ENCODE assay signal across 22 mouse cellular contexts in genomic region chr14:73472205-73472604, GRCm38 (mm10). TPM values are rescaled to one million over a fixed set of nuclear protein-coding genes. Genes with fewer than 3 reads are reported as not detected.
DNase-seq lines count a peak whose midpoint lies in the region; ATAC-seq and TF ChIP-seq lines count a peak whose summit lies in the region.
"Had no signal": no experiment of that assay in that cellular context is flagged by ENCODE, and none has a peak within 500 bp of the region (broad histone marks: within the 10 kb centered on the region; RNA-seq: fewer than 3 reads in every experiment).

No protein-coding gene starts in this region.

- peak; percentile 63 for DNase-seq in embryonic facial prominence, embryonic 14.5 days (ENCODE audit: low spot score)
- DNase-seq in embryonic facial prominence, embryonic 10.5 days (ENCODE audit: low spot score), result no peak
- DNase-seq in kidney, postnatal 0 days (ENCODE audit: low spot score), result peak; percentile 32
- DNase-seq in kidney, postnatal 36 days, result no peak
- DNase-seq in CH12.LX (ENCODE audit: extremely low read depth) (no peak), liver (no peak)
- peak; percentile 59 for DNase-seq in limb, embryonic 14.5 days (ENCODE audit: low spot score)
- DNase-seq: adrenal gland, postnatal 14 days; embryo, embryonic 11 days; heart, adult 11 months; heart, postnatal 4 days; kidney, adult 9 months; lung, adult 2 months; lung, postnatal 4 days; thymus, postnatal 25 days had no signal

- no peak overlapping the region for H3K4me3 ChIP-seq in embryonic facial prominence, embryonic 14.5 days (ENCODE audit: low read depth, low read length)
- H3K4me3 ChIP-seq in embryonic facial prominence, embryonic 10.5 days, result no peak overlapping the region
- H3K4me3 ChIP-seq in kidney, postnatal 0 days (replicated peaks; ENCODE audit: low read depth, low read length), result no peak overlapping the region
- H3K4me3 ChIP-seq in CH12.LX (replicated peaks in 1 of 3; ENCODE audit: low read depth in 2 of 3, low read length in 2 of 3, poor library complexity in 1 of 3), result no peak overlapping the region
- H3K4me3 ChIP-seq in limb, embryonic 14.5 days (replicated peaks; ENCODE audit: low read length), result no peak overlapping the region
- H3K4me3 ChIP-seq: layer of hippocampus, adult 2 months; left cerebral cortex, adult 2 months; limb, embryonic 13.5 days; midbrain, embryonic 10.5 days had no signal

- no peak for TF ChIP-seq EP300 in CH12.LX (IDR thresholded peaks at IDR 0.05; ENCODE audit: low read length)

- TF ChIP-seq POLR2A in CH12.LX (IDR thresholded peaks at IDR 0.05; ENCODE audit: low read depth, low read length), result no peak
- TF ChIP-seq POLR2A in limb, embryonic 14.5 days (IDR thresholded peaks at IDR 0.05; ENCODE audit: borderline replicate concordance, extremely low read depth, insufficient read depth, insufficient read length), result no peak

- no peak overlapping the region for H3K4me2 ChIP-seq in embryonic facial prominence, embryonic 14.5 days (ENCODE audit: low read depth, low read length)
- H3K4me2 ChIP-seq in kidney, postnatal 0 days (ENCODE audit: low read length), result no peak overlapping the region
- H3K4me2 ChIP-seq in CH12.LX (ENCODE audit: insufficient read depth, low read depth, poor library complexity, severe bottlenecking), result no peak overlapping the region
- no peak overlapping the region for H3K4me2 ChIP-seq in limb, embryonic 14.5 days (replicated peaks; ENCODE audit: low read depth, low read length, severe bottlenecking)
- H3K4me2 ChIP-seq: limb, embryonic 13.5 days had no signal

- H3K36me3 ChIP-seq in embryonic facial prominence, embryonic 14.5 days (ENCODE audit: control insufficient read depth, insufficient read depth, low read length), result no peaks in the 10 kb centered on the region
- H3K36me3 ChIP-seq in embryonic facial prominence, embryonic 10.5 days (replicated peaks), result no peaks in the 10 kb centered on the region
- no peaks in the 10 kb centered on the region for H3K36me3 ChIP-seq in kidney, postnatal 0 days (ENCODE audit: insufficient read depth, low read length)
- no peaks in the 10 kb centered on the region for H3K36me3 ChIP-seq in CH12.LX (replicated peaks in 1 of 2; ENCODE audit: control insufficient read depth in 1 of 2, insufficient read depth in 1 of 2, low read length in 1 of 2)
- no peaks in the 10 kb centered on the region for H3K36me3 ChIP-seq in limb, embryonic 14.5 days (ENCODE audit: control insufficient read depth, insufficient read depth, low read length)
- H3K36me3 ChIP-seq: limb, embryonic 13.5 days; midbrain, embryonic 10.5 days had no signal

- TF ChIP-seq CTCF in kidney, postnatal 0 days (IDR thresholded peaks at IDR 0.05; ENCODE audit: low read depth), result no peak
- no peak for TF ChIP-seq CTCF in CH12.LX (conservative IDR thresholded peaks at IDR 0.05 in 1 of 2, IDR thresholded peaks at IDR 0.05 in 1 of 2; ENCODE audit: low read depth in 2 of 2, low read length in 2 of 2)

- no peak overlapping the region for H3K27ac ChIP-seq in embryonic facial prominence, embryonic 14.5 days (replicated peaks; ENCODE audit: low read depth, low read length)
- no peak overlapping the region for H3K27ac ChIP-seq in embryonic facial prominence, embryonic 10.5 days (replicated peaks)
- no peak overlapping the region for H3K27ac ChIP-seq in kidney, postnatal 0 days
- H3K27ac ChIP-seq in CH12.LX (ENCODE audit: insufficient read depth, low read depth), result no peak overlapping the region
- no peak overlapping the region for H3K27ac ChIP-seq in limb, embryonic 14.5 days (replicated peaks; ENCODE audit: low read depth, low read length)
- H3K27ac ChIP-seq: layer of hippocampus, adult 2 months; left cerebral cortex, adult 2 months; limb, embryonic 13.5 days; midbrain, embryonic 10.5 days had no signal

- H3K9ac ChIP-seq in embryonic facial prominence, embryonic 14.5 days (ENCODE audit: low read depth, low read length), result no peak overlapping the region
- no peak overlapping the region for H3K9ac ChIP-seq in kidney, postnatal 0 days (ENCODE audit: low read depth, low read length)
- H3K9ac ChIP-seq in CH12.LX (ENCODE audit: insufficient read depth, low read depth), result no peak overlapping the region
- H3K9ac ChIP-seq in limb, embryonic 14.5 days (ENCODE audit: low read depth, low read length, severe bottlenecking), result no peak overlapping the region
- H3K9ac ChIP-seq: limb, embryonic 13.5 days had no signal

- ATAC-seq in embryonic facial prominence, embryonic 14.5 days (ENCODE audit: low read depth), result no peak; the same call in 1 of the 2 replicates
- no peak for ATAC-seq in kidney, postnatal 0 days (replicated peaks; ENCODE audit: low FRiP score, low read depth)
- peak; percentile 14; the same call in 1 of the 2 replicates for ATAC-seq in limb, embryonic 14.5 days (ENCODE audit: low FRiP score, low read depth)
- ATAC-seq: activated CD4-positive, CD25-positive, alpha-beta regulatory T cell, adult 4 months; inflammation-experienced regulatory T-cells, adult 6 months; Patski had no signal

- TF ChIP-seq RAD21 in CH12.LX (IDR thresholded peaks at IDR 0.05; ENCODE audit: low read depth, low read length), result no peak

- no peaks in the 10 kb centered on the region for H3K9me3 ChIP-seq in embryonic facial prominence, embryonic 14.5 days (ENCODE audit: control insufficient read depth, low read length)
- no peaks in the 10 kb centered on the region; the same call in 1 of the 2 replicates for H3K9me3 ChIP-seq in embryonic facial prominence, embryonic 10.5 days
- no peaks in the 10 kb centered on the region for H3K9me3 ChIP-seq in kidney, postnatal 0 days (replicated peaks; ENCODE audit: low read length)
- H3K9me3 ChIP-seq in CH12.LX (replicated peaks; ENCODE audit: low read length), result no peaks in the 10 kb centered on the region
- no peaks in the 10 kb centered on the region for H3K9me3 ChIP-seq in limb, embryonic 14.5 days (ENCODE audit: control insufficient read depth, low read length)
- H3K9me3 ChIP-seq: limb, embryonic 13.5 days; midbrain, embryonic 10.5 days had no signal

- no peaks in the 10 kb centered on the region for H3K27me3 ChIP-seq in embryonic facial prominence, embryonic 14.5 days (replicated peaks; ENCODE audit: control insufficient read depth, insufficient read depth, low read length)
- no peaks in the 10 kb centered on the region for H3K27me3 ChIP-seq in embryonic facial prominence, embryonic 10.5 days (replicated peaks; ENCODE audit: low read depth, poor library complexity, severe bottlenecking)
- H3K27me3 ChIP-seq in kidney, postnatal 0 days (ENCODE audit: insufficient read depth, low read length), result no peaks in the 10 kb centered on the region
- H3K27me3 ChIP-seq in CH12.LX (replicated peaks), result no peaks in the 10 kb centered on the region
- H3K27me3 ChIP-seq in limb, embryonic 14.5 days (ENCODE audit: control insufficient read depth, insufficient read depth, low read length), result no peaks in the 10 kb centered on the region
- H3K27me3 ChIP-seq: limb, embryonic 13.5 days; Patski had no signal

- peaks cover 19% of the 10 kb centered on the region for H3K4me1 ChIP-seq in embryonic facial prominence, embryonic 14.5 days (ENCODE audit: control insufficient read depth, insufficient read depth, low read length)
- H3K4me1 ChIP-seq in embryonic facial prominence, embryonic 10.5 days, result peaks cover 9% of the 10 kb centered on the region; the same call in 1 of the 2 replicates
- peaks cover 14% of the 10 kb centered on the region; the same call in 1 of the 2 replicates for H3K4me1 ChIP-seq in kidney, postnatal 0 days (replicated peaks; ENCODE audit: insufficient read depth, low read length)
- peaks cover 5 to 27% of the 10 kb centered on the region in 2 experiments for H3K4me1 ChIP-seq in CH12.LX (ENCODE audit: control insufficient read depth in 1 of 2, insufficient read depth in 2 of 2)
- peaks cover 24% of the 10 kb centered on the region for H3K4me1 ChIP-seq in limb, embryonic 14.5 days (ENCODE audit: control insufficient read depth, insufficient read depth, low read length)
- H3K4me1 ChIP-seq: midbrain, embryonic 10.5 days had no signal

- in situ Hi-C loops in CH12.LX (cut with MboI; ENCODE audit: low pct_ligation_motif_present, low pct_unique_long_range_greater_than_20kb, low sequenced_read_pairs), result no loop called here

- dilution Hi-C loops in CH12.LX (cut with MboI; ENCODE audit: extremely low pct_ligation_motif_present, extremely low pct_unique_long_range_greater_than_20kb, low sequenced_read_pairs), result no loop called here

- 41% methylated on average over 7 of the region's 7 CpGs for WGBS in embryonic facial prominence, embryonic 14.5 days
- 77% methylated on average over 7 of the region's 7 CpGs for WGBS in embryonic facial prominence, embryonic 10.5 days
- 21% methylated on average over 7 of the region's 7 CpGs for whole genome bisulfite sequencing in kidney, postnatal 0 days
- 17% methylated on average over 7 of the region's 7 CpGs for WGBS in limb, embryonic 14.5 days

- H3K79me2 ChIP-seq in CH12.LX (replicated peaks; ENCODE audit: control insufficient read depth, extremely low read depth, insufficient read depth, poor library complexity, severe bottlenecking), result no peaks in the 10 kb centered on the region

TF ChIP-seq in CH12.LX, 34 proteins besides CTCF, POLR2A, EP300 and RAD21:
- TF ChIP-seq MAFK (IDR thresholded peaks at IDR 0.05; ENCODE audit: insufficient replicate concordance, low read length) (peak; percentile 47; the same call in 1 of the 2 replicates), E2F4 (IDR thresholded peaks at IDR 0.05; ENCODE audit: insufficient replicate concordance, low read depth, low read length) (no peak)

RNA-seq across cellular contexts. Expression of gene Med4, which starts 37.6 kb away (rescaled TPM):
- 72.9 and 73.5 TPM in 2 replicates for polyA plus RNA-seq in embryonic facial prominence, embryonic 14.5 days (2014; fragmentation: Nextera tagmentation; extraction: Ambion mirVana)
- 118 and 122 TPM in 2 replicates for polyA plus RNA-seq in embryonic facial prominence, embryonic 10.5 days (2016; fragmentation: Nextera tagmentation; extraction: Ambion mirVana)
- 66.5 and 70.2 TPM in 2 replicates for polyA plus RNA-seq in kidney, postnatal 0 days (2015; fragmentation: Nextera tagmentation; extraction: Ambion mirVana)
- total RNA-seq in CH12.LX (2012; rRNA removed) (45.6 and 53.2 TPM in 2 replicates), CH12.LX (2014; rRNA removed) (61.5 and 65.8 TPM in 2 replicates)
- polyA plus RNA-seq in CH12.LX (2012; ENCODE audit: insufficient read length, low read depth), result 60.7 and 75.7 TPM in 2 replicates
- polyA plus RNA-seq in limb, embryonic 14.5 days (2012; rRNA removed), result 41.1 and 59.0 TPM in 2 replicates
- 78.8 and 83.4 TPM in 2 replicates for polyA plus RNA-seq in limb, embryonic 14.5 days (2014; fragmentation: Nextera tagmentation; extraction: Ambion mirVana)

RNA-seq across cellular contexts. Expression of gene Sucla2, which starts 52.9 kb away (rescaled TPM):
- polyA plus RNA-seq in embryonic facial prominence, embryonic 14.5 days (2014; fragmentation: Nextera tagmentation; extraction: Ambion mirVana), result 121 and 127 TPM in 2 replicates
- polyA plus RNA-seq in embryonic facial prominence, embryonic 10.5 days (2016; fragmentation: Nextera tagmentation; extraction: Ambion mirVana), result 101 TPM in 2 replicates
- 172 and 179 TPM in 2 replicates for polyA plus RNA-seq in kidney, postnatal 0 days (2015; fragmentation: Nextera tagmentation; extraction: Ambion mirVana)
- total RNA-seq in CH12.LX (2012; rRNA removed), result 51.9 and 58.5 TPM in 2 replicates
- 98.4 and 109 TPM in 2 replicates for total RNA-seq in CH12.LX (2014; rRNA removed)
- polyA plus RNA-seq in CH12.LX (2012; ENCODE audit: insufficient read length, low read depth), result 60.3 and 79.3 TPM in 2 replicates
- polyA plus RNA-seq in limb, embryonic 14.5 days (2012; rRNA removed), result 33.2 and 55.6 TPM in 2 replicates
- 94.4 and 97.7 TPM in 2 replicates for polyA plus RNA-seq in limb, embryonic 14.5 days (2014; fragmentation: Nextera tagmentation; extraction: Ambion mirVana)

Comparison
In these comparisons a context has a peak if more than half of its experiments do, and no peak if none do; other contexts are left out.
1. DNase-seq: peak in embryonic facial prominence, embryonic 14.5 days (single experiment), kidney, postnatal 0 days (single experiment) and limb, embryonic 14.5 days (single experiment); none in embryonic facial prominence, embryonic 10.5 days (single experiment), kidney, postnatal 36 days (0 of 2), CH12.LX (single experiment) and liver (single experiment).